Mouse (Mus musculus) cortical plate, adult 2 months (tissue): ENCODE data around the gene Fgf9. TPM values are rescaled to one million over a fixed set of nuclear protein-coding genes. Genes with fewer than 3 reads are reported as not detected.
A peak's percentile ranks its signal among the peaks of the same experiment; 100 is the strongest.

Experiments
- H3K27ac ChIP-seq: fragments of 200-500 bp; 2 replicates; pipeline ENCODE4 v1.5.1; 2012; ENCODE audit warnings: low read length, control low read depth, inconsistent platforms; ENCODE audit not compliant: insufficient read depth
- H3K4me1 ChIP-seq: fragments of 200-500 bp; 2 replicates; pipeline ENCODE4 v1.6.1; 2011; ENCODE audit warnings: low read length; ENCODE audit not compliant: control insufficient read depth, insufficient read depth
- H3K4me3 ChIP-seq: fragments of 200-500 bp; 2 replicates; pipeline ENCODE4 v1.5.1; 2011; ENCODE audit warnings: mild to moderate bottlenecking, low read length, control low read depth; ENCODE audit not compliant: insufficient read depth
- CTCF ChIP-seq: fragments of 200-500 bp; IDR thresholded peaks from 2 replicates; pipeline ENCODE4 v1.5.1; 2011; ENCODE audit warnings: mild to moderate bottlenecking, control low read depth, low read length; ENCODE audit not compliant: insufficient read depth; ENCODE audit errors: extremely low read depth
- POLR2A ChIP-seq: fragments of 200-500 bp; IDR thresholded peaks from 2 replicates; pipeline ENCODE4 v1.6.1; 2011; ENCODE audit warnings: mild to moderate bottlenecking, low read length, control low read depth; ENCODE audit not compliant: insufficient read depth; ENCODE audit errors: extremely low read depth
- polyA plus RNA-seq: library from polyadenylated mRNA; depleted of rRNA; stranded (reverse); fragments of >200 nt; gene quantifications from 2 replicates; pipeline ENCODE4 v1.2.3, GENCODE M21; 2012; rRNA removed

Gene Fgf9
- polyA plus RNA-seq: 18.0 and 20.5 TPM in 2 replicates

DNA sequence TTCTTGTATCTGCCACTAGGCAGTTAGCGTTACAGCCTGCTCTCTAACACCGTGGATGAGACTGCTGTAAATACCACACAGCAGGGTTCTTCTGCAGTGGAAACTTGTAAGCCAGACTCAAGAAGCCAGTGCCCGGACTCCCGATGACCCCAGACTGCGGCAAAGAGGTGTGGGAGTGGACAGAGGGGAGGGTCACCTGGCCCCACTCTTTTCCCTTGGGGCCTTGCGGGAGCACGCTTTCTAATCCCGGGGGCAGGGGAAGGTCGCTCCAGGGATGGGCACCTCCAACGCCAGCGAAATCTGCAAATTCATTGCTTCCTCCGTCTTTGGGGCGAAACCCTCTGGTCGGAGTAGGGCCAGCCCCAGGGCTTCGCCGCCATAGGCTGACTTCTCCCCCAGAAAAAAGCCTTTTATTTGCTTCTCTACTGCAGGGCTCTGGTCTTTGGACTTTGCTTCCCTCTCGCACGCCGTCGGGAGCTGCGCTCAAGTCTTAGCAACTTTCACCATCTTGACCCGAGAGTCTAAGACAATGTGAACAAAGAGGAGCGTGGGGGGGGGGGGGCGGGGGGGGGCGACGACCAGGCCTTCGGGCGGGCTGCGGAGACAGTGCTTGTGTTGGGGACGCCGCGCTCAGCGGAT lies at the start of gene Fgf9:
Fgf9 (plus strand) TSS at position 67 of the 639 bp plus-strand sequence.
- Histone ChIP-seq H3K27ac (no peak within 1 kb of the TSS), H3K4me1 (no peaks in the 10 kb centered on the region), H3K4me3 (peak within 1 kb of the TSS; percentile 78)
- TF ChIP-seq POLR2A (no peak), CTCF (no peak)

DNA sequence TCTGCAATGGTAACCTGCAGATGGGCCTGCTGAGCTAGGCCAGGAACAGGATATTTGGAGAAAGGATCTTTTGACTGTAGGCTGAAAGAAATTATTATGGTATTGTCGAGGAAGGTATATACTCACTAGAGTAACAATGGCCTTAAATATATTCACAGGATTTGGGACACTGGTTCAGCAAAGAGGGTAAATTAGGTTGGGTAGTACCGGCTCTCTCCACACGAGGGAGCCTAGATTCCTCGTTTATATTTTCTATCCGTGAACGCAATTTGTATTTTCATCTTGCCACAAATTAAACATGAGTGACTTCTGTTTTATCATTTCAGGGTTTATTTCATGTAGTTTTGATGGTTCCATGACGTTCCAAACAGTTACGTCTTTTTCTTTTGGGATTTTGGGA lies 35.8 kb upstream of the Fgf9 start:
- no peak overlapping the region for H3K4me3 ChIP-seq
- no peaks in the 10 kb centered on the region for H3K4me1 ChIP-seq
- H3K27ac ChIP-seq: no peak overlapping the region
- TF ChIP-seq POLR2A (no peak), CTCF (peak; percentile 55; the same call in 1 of the 2 replicates)

DNA sequence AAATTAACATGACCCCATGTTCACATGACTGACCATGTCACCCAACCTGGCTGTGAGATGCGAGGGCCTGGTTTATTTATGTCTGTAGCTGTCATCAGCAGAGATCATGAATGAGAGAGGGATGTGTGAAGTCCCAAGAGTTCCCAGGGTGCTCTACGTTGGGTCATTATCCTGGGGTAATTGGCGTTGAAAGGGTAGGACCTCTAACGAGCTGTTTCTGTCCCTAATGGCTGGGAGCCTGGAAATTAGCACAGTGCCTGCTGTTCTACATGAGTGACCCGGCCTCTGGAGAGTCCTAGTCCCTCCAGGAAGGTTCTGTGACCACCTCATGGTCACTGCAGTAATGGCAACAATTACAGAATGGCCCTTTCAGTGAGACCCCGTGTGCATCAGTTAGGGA lies 34.2 kb upstream of the Fgf9 start:
- H3K27ac ChIP-seq: no peak overlapping the region
- no peaks in the 10 kb centered on the region for H3K4me1 ChIP-seq
- H3K4me3 ChIP-seq: no peak overlapping the region
- TF ChIP-seq POLR2A (no peak), CTCF (no peak)

DNA sequence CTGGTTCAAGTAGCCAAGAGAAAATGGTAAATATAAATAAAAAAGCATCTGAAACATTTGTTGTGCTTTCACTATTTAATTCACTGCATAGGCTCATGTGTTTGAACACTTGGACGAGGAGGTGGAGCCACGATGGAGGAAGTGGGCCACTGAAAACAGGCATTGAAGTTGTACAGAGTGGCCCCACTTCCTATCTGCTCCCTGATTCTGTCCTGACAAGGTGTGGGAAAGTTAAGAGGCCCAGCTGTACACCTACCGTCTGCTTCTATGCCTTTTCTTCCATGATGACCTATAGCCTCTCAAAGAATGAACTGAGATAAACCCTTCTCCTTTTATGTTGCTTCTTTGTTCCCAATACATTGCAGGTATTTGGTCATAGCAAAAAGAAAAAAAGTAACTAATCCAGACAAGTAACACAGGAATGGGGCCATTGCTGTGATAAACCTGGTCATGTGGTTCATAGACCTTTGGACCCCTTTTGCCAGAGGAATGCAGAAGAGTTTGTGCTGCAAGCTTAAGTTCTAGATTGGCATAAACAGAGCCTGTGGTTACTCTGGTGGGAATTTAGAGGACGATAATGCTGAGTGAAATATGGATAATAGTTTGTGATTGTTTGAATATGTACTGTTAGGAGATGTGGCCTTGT lies 23.6 kb upstream of the Fgf9 start:
- no peaks in the 10 kb centered on the region for H3K4me1 ChIP-seq
- H3K4me3 ChIP-seq: no peak overlapping the region
- no peak for TF ChIP-seq POLR2A
- TF ChIP-seq CTCF: no peak
- H3K27ac ChIP-seq: no peak overlapping the region

DNA sequence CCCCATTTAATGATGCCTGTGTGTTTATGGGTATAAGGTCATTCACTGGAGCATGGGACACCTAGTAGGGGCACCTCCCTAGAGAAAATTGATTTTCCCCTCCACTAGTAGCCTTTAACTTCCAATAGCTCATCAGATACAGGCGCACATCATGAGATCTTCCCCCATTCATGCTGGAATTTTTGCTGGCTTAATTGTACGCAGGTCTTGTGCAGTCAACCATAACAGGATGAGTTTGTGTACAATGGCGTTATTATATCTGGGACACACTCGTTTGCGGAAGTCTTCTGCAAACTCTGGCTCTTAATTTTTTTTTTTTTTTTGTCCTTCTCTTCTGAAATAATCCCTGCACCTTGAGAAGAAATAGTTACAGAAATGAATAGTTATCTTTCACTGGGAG lies 19.7 kb upstream of the Fgf9 start:
- no peak for TF ChIP-seq CTCF
- no peak for TF ChIP-seq POLR2A
- Histone ChIP-seq H3K4me3 (no peak overlapping the region), H3K27ac (no peak overlapping the region), H3K4me1 (no peaks in the 10 kb centered on the region)

DNA sequence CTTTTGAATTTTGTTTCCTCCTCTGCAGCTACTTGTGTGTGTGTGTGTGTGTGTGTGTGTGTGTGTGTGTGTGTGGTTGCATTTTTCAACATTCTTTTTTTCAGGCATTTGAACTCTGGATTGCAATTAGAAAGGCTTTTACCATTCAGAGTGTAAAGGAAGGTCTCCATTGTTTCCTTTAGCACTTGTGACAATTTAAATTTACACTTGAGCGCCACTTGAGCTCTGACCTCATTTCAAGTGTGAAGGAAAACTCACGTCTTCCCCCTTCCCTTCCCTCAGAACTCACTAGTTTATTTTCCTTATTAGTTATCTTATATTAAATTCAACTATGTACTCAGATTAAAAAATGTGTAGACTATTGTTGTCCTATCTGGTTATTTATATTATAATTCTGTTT lies 2.8 kb upstream of the Fgf9 start:
- Histone ChIP-seq H3K4me3 (no peak overlapping the region), H3K27ac (no peak overlapping the region), H3K4me1 (no peaks in the 10 kb centered on the region)
- TF ChIP-seq POLR2A (no peak), CTCF (no peak)

DNA sequence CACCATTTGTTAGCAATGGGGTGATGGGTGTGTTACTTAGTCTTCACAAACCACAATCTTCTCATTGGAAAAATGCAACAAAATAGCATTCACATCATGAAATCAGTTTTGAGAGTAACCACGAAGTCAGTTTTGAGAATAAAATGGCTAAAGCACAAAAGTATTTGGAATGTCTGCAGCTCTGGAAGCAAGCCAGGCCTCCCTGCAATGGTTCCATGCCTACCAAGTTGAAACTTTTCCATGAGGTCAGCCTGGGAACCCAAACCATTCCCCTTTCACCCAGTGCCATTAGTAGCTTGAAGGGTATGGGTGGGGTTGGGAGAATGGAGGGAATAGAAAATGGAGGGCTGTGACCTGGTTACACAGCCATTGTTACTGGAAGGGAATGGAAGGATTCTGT lies 1.7 kb upstream of the Fgf9 start:
- Histone ChIP-seq H3K4me3 (no peak overlapping the region), H3K4me1 (no peaks in the 10 kb centered on the region), H3K27ac (no peak overlapping the region)
- TF ChIP-seq POLR2A (no peak), CTCF (no peak)

DNA sequence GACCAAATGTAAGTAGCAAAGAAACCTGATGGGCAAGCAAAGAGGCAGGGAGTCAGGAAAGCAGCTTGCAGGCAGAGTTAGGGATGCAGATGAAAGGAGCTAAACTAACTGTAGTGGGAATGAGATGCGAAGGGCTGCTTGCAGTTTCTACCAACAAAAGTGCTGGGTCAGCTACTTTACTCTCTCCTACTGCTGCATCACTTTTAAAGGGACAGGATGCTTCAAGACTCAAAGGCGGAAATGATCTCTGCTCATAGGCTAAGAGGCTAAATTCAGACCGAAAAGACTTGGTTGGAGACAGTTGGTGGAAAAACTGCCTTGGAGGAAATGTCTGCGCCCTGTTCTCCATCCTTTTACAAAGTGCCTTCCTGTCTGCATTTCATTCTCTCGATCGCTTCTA lies 420 bp upstream of the Fgf9 start:
- no peak for TF ChIP-seq CTCF
- no peak for TF ChIP-seq POLR2A
- H3K4me3 ChIP-seq: peak overlapping the region; percentile 78; the same call in 1 of the 2 replicates
- H3K4me1 ChIP-seq: no peaks in the 10 kb centered on the region
- no peak overlapping the region for H3K27ac ChIP-seq

DNA sequence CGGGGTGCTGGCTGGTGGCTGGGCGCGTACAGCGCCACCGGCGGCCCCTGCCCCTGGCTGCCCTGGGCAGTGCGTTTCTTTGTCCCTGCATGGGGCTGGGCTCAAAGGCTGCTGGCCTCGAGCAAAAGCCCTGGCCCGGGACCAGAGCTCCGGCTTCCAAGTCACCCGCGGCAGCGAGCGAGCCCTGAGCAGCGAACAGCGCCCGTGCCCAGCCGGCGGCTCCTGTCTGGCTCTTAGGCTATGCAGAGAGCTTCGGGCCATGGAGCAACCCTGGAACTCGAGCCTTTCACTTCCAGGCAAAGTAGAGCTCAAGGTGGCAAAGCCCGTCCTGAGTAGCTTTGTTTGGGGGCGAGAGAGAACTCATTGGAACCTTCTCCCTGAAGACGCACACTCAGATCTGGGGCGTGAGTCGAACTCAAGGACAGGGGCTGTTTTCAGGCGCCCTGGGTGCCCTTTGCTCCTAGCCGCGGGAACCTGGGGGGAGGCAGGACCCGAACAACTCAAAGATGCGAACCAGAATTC lies 834 bp downstream of the Fgf9 start:
- TF ChIP-seq POLR2A (no peak), CTCF (no peak)
- Histone ChIP-seq H3K4me1 (no peaks in the 10 kb centered on the region), H3K27ac (no peak overlapping the region), H3K4me3 (peak overlapping the region; percentile 78)

DNA sequence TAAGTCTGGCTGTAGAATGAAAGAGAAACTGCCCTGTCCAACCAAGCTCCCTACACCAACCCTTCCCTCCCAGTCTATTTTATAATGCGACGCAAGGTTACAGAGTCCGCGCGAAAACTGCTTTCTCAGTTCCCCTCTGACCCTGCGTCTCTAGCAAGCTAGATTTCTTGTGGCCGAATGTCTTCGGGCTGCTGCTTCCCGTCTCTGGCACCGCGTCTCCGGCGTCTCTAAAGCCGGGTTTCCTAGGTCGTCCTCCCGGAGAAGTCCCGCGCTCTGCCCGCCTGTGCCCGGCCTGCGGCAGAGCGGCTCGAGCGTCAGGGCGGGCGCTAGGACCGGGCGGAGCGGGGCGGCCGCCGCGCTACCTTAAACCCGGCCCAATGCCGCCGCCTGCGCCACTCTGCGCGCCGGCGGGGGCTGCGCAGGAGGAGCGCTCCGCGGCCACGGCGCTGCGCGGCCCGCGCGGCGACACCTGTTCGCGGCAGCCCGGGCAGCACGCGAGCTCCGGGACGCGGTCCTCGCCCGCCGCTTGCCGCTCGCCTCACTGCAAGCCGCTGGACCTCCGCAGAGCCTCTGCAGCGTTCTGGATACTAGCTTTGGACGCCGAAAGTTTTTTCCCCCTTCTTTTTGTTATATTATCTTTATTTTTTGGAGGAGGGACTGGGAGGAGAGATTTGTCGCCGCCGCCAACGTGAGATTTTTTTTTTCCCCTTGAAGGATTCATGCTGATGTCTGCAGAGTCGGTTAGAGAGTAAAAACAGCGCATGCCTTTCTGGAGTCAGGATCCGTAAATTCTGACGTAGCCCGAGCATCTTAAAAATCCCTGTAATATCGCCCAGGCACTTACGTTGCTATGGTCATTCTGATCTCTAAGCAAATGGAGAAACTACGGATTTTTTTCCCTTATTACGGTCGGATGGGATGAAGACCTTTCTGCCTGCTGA lies 1.8 kb downstream of the Fgf9 start:
- Histone ChIP-seq H3K4me1 (no peaks in the 10 kb centered on the region), H3K27ac (0 out of 2 replicates have a peak overlapping the region, but pooled peaks have one; percentile 35), H3K4me3 (peak overlapping the region; percentile 78)
- TF ChIP-seq CTCF (no peak), POLR2A (0 out of 2 replicates have a peak, but pooled peaks have one; percentile 13)
